Mouse (Mus musculus): ENCODE measurements around the gene Inhbe.
A peak's percentile ranks its signal among the peaks of the same experiment; 100 is the strongest.

The Inhbe gene

DNA sequence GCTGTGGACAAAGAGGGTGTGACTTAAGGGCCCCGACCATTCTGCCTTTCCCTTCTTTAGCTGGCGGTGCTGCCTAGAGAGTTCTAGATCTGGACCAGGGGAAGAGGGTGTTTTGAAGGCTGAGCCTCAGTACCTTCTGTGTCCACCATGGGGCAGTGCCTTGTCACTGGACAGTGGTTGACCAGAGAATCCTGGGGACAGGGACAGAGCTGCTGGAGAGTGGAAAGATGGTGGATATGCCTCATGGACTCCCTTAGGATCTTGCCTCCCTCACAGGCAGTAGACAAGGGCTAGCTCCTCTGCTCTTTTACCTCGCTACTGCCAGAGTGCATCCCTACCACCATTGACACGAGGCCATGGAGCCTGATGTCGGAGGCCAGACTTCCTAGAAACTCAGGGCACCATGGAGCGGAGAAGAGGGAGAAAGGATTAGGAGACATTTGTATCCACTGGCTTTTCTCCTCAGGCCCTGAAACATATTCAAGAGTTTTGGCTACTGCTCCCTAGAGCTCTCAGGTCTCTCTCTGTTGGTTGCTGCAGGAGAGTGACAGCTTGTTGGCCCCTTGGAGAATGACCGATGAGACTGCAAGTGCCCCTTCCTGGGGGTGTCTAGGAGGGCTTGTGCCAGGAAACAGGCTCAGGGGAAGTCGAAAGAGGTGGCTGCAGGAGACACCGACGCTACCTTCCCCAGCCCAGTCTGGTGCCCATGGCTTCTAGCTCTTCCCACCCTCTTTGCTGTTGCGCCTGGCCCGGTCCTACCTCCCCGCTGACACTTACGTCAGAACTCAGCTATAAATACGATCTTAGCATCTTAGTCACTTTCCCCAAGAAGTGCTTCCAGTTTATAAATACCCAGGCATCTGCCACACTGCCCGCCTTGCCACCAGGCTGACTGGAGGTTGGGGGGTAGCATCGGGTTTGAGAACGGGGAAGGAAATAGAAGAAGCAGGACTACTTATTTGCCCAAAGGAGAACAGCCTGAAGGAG is at the start of gene Inhbe:
Inhbe (minus strand) TSS at position 503 of the 987 bp plus-strand sequence.
- DNase-seq, result peak; percentile 56 to 68

DNA sequence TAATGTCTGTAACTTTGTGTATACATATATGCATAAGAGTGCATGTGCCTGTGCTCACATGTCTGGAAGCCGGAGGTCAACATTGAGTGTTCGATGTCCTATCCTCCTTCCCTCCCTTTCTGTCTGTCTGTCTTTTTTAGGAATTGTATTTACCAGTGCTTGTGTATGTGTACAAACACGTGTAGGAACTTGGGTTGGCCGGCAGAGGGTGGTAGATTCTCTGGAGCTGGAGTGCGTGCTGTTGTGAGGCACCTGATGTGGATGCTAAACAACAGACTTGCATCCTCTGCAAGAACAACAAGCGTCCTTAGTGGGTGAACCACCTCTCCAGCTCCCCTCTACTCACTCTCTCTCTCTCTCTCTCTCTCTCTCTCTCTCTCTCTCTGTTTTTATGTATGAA is 37.6 kb upstream of the Inhbe start:
- peak in 1 of 2 experiments; percentile 18 for DNase-seq

DNA sequence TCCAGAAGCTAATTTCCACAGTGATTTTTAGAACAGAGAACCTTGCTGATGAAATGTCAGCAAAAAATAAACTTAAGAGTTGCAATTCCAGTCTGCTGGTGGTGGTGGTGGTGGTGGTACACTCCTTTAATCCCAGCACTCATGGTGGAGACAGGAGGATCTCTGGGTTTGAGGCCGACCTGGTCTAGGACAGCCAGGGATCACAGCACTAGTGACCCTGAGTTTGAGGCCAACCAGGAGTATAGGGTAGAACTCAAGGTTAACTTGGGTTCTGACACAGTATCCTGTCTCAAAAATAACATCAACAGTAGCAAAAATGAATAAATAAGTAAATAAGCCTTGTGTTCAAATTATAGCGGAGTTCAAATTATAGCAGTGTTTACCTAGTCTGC is 27.5 kb upstream of the Inhbe start:
- DNase-seq, result no peak

DNA sequence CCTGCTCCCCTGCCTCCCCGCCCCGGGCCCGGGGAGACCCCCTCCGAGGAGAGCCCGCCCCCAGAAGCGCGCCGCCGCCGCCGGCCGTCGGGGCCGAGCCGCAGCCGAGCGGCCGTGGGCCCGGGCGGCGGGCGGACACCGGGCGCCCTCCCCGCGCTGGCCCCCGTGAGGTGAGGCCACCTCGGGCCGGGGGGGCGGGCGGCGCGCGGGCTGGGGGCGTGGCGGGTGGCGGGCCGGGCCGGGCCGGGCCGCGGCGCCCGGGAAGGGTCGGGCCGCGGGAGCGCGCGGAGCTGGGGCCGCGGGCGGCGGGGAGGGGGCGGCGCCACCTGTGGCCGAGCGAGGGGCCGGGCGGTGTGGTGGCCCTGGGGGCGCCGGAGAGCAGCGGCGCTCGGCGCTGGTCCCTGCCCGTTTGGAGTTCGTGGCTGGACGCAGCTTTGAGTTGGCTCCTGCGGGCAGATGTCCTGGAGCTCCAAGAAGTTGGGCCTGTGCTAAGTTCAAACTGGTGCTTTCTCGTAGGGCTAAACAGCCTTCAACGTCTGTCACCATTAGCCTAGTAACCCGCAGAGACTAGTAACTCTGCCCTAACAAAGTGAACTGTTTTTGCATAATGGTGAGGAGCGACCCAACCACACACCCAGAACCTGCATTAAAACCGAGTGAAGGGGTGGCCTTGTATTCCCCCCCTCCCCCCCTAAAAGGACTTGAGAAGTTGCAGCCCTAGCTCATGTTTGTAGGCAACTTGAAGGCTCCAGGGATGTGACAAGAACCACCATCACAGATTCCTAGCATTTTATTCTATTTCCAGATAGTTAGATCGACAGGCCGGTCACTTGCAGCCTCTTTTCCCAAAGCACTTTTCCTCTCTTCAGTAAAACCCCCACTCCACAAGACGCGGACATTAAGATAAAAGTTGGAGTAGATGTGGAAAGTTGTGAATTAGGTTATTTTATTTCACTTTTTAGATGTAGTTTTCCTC is 26.8 kb upstream of the Inhbe start:
- peak; percentile 58 to 67 for DNase-seq

DNA sequence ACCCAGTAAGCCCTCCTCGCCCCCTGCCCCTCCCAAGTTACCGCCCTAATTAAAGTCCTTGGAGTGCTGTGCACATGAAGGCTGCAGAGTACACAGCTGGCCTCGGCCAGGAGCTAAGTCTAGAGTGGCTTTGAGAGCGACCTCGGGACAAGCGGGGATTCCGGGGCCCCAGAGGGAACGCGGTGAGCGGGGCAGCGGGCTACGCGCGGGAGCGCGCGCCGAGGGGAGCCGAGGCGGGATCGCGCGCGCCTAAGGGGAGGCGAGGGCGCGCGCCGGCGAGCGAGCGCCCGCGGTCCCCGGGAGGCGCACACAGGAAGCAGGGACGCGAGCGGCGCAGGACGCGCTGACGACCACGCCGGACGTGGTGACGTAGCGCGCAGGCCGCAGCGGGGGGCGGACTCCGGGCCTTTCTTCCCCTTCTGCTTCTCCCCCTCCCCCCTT is 26.1 kb upstream of the Inhbe start, which contains the start of gene R3hdm2:
R3hdm2 (plus strand) TSS at position 77 of the 441 bp plus-strand sequence.
- DNase-seq, result peak; percentile 94 to 98

DNA sequence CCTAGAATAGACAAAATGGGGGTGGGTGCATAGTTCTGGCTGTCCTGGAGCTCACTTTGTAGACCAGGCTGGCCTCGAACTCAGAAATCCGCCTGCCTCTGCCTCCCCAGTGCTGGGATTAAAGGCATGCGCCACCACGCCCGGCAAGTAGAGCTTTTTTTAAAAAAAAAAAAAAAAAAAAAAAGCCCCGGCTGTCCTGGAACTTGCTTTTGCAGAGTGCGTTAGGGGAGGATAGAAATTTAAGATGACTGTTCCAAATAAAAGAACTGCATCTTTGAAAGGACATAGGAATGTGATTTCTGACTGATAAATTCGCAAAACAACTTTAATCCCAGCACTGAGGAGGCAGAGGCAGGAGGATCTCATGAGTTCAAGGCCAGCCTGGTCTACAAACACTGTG is 25.4 kb upstream of the Inhbe start:
- DNase-seq, result no peak

DNA sequence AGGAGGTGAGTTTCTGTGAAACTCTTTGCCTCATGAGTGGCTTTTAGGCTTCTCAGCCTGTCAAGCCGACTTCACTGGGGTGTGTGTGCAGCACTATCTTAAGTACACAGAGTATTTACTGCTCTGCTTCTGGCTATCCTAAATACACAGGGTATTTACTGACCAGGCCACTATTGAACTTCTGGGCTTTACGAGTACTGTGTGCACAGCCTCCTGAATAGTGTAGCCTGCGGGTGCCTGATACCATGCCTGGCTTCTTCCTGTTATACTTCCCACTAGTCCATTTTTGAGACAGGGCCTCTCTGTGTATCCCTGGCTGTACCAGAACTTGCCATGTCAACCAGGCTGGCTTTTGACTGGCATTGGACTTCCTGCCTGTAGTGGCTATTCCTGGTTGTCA is 23.5 kb upstream of the Inhbe start:
- DNase-seq, result no peak

DNA sequence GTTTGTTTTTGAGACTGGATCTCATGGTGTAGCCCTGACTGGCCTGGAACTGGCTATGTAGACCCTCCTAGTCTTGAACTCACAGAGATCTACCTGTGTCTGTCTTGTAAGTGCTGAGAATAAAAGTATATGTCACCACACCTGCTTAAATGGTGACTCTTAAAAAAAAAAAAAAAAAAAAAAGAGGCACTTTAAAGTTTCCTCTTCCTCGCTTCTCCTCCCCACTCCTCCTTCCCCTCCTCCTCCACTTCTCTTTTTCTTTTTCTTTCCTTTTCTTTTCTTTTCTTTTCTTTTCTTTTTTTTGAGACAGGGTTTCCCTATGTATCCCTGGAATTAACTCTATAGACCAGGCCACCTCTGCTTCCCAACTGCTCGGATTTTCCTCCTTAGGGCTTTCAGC is 16.8 kb upstream of the Inhbe start:
- no peak for DNase-seq

DNA sequence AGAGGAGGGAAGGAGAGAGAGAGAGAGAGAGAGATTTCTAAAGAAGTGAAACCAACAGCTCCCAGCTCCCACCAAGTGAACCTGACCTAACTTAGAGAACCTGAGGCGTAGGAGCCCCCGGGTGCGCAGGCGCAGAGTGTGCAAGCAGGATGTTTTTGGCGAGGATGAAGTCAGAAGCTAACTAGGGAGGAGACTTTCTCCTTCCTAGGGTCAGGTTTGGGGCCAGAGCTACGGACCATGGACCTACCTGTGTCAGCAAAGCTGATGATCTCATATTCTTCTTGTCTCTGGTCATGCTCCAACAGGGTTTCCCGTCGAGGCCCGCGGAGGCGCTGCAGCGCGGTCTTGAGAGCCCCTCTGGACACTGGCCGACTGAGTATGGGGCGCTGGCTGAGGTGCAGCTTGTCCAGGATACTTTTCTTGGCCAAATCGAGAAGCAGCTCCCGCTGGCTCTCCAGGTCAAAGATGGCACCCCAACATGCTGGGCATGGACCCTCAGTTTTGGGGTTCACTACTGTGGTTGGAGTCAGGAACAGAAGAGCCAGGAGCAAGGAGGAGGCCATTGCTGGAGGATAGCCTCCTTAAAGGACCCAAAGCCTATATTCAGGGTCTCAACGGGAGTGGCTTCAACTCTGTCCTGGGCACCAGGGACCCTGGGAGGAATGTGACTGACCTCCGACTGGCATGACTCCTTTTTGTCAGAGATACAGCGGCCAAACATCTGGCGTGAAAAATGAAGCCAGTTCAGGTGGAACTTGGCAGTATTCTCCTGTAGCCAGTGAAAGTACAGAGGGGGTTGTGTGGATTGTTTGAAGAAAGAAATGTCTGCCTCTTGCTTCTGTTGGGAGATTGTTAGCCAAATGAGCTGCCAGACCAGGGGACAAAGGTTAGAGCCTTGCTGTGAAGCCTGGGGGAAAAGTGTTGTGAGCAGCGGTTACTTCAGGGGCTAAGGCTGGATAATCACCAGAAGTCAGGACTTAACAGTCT is 15.9 kb upstream of the Inhbe start, which contains the start of gene Inhbc:
Inhbc (minus strand) TSS at position 598 of the 987 bp plus-strand sequence.
- DNase-seq, result no peak

DNA sequence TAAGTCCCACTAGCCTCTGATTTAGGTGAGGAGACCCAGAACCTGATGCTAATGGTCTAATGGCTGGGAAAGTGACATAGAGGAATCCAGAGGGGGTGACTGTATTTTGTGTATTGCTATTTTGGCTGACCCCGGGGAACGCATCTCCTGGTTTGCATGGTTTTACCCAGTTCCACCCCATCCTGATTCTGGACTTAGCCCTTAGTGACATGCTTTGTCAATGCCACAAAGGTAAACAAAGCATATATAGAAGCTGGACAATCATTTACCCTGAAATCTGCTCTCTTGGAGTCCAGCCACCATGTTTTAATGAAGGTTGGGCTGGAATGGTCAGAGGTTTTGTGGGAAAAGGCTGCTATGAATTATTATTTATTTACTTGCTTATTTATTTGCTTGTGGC is 14.1 kb upstream of the Inhbe start:
- no peak for DNase-seq

DNA sequence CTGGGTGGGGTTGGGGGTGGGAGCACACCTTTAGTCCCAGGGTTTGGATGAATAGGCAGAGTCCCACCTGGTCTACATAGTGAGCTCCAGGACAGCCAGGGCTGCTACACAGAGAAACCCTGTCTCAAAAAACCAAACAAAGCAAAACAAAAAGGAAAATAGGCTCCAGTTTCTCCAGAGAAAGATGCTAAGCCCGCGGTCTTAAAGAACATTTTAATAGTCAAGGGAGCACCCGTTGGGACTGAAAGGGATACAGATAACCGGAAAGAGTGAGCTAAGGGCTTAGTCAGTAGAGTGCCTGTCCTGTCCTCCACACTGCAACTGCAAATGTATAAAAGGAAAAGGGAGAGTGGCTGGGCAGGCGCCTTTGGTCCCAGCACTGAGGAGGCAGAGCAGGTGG is 12.9 kb upstream of the Inhbe start:
- no peak for DNase-seq

DNA sequence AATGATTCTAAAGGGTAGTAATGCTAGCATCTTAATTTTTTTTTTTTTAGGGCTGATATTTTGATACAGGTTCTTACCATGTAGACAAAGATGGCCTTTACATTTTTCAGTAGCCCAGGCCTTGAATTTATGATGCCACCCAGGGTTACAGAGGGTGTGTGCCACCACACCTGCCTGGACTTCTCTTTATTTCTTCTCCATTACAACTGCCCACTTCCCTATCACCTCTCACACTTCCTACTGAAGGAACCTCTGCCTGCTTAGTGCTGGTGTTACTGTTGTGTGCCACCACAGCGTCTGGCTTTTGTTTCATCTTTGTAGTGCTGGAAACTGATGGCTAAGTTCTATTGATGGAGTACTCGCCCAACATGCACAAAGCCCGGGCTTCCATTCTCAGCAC is 6.5 kb upstream of the Inhbe start:
- DNase-seq, result no peak

DNA sequence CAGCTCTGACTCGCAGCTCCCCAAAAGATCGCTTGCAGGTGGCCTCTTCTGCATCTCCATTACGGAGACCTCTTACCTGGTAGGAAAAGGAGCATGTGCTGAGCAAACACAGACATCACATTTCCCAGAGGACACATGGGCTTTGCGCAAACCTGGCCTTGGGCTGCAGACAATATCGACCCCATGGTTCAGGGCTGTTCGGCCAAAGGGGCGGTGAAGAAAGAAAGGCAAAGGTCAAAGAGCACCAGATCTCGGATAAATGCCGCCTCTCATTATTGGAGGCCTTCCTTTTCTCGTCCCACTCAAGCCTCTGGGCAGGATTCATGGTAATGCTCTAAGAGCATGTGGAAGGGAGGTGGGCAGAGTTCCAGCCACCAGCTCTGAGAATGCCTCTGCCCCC is 1.1 kb upstream of the Inhbe start:
- DNase-seq, result no peak

DNA sequence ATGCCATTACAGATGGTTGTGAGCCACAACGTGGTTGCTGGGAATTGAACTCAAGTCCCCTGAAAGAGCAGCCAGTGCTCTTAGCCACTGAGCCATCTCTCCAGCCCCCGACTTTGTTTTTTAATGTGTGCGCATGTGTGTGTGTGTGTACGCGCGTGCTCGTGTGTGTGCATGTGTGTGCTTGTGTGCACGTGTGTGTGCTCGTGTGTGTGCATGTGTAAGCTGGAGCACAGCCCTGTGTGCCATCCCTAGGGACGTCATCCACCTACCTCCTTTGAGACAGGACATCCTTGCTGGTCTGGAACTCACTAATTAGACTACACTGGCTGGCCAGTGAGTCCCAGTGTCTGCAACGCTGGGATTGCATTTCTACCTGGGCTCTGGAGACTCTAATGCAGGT is 1.4 kb downstream of the Inhbe start:
- DNase-seq, result no peak

DNA sequence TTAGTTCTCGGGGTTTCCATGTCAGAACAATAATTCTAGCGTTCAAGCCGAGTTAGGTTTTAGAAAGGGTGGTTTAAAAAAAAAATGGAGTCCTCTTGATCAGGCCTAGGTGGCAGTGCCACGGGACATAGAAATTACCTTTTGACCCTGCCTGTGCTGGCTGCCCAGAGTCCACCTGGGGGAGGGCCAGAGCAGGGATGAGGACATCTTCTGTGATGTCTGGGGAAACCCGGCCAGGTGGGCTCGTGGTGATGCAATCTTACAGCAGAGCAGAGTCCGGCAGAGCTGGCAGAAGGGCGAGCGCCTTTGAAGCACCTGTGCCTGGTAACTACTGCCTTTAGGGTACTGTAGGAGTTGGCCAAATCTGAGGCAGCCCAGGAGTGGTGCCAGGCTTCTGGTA is 2.0 kb downstream of the Inhbe start:
- no peak for DNase-seq

DNA sequence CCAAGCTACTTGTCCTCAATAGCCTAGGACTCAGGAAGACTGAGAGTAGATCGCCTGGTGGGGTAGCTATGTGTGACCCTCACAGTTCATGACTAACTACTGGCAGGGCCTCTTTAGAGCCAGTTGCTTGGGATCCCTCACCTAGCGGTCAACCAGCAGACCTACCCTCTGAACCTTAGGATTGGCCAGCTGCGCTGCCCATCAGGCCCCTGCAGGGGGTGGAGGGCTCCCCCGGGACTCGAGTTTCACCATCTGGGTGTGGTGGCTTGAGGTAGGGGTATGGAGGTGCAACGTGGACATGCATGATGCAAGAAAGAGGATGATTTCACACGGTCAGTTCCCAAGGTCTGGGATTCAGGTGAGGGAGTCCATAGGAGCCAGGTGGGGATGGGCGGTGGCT is 2.5 kb downstream of the Inhbe start:
- no peak for DNase-seq

DNA sequence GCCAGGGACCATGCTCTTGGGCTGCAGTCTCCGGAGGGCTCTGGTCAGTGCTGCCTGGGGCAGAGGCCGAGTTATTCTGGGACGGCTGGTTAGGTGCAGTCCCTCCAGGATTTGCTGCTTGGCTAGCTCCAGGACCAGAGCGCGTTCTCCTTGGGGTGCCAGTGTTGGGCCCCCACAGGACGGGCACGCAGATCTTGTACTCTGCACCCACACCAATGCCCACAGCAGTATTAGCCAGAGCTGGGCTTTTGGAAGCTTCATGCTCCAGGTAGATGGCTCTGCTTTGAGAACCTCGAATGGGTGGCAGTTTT is 3.0 kb downstream of the Inhbe start:
- no peak for DNase-seq

DNA sequence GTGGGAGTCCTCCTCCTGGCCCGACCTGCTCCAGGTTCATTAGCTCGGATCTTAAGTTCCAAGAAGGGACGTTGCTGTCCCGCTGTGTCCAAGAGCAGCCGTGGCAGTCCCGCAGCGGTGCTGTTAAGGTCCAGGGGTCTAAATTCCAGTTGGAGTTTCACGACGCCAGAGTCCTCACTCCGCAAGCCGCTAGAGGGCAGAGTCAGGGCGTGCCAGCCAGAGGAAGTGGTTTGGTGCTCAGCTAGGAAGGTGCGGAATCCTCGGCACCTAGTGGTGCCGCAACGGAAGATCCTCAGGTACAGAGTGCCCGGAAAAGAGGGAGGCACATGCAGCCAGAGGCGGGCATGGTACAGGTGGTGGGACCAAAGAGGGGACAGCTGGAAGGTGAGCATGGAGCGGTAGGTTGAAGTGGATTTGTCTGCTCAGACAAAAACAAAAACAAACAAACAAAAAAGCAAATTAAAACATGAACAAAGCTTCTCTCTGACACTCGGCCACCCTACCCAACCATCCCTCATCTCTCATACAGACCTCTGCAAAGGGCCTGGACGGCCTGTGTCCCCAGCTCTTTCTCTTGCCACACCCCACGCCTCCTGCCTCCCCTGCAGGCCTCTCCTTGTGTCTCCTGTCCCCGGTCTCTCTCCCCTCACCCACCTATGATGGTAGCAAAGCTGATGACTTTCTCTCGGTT is 3.5 kb downstream of the Inhbe start:
- DNase-seq, result peak; percentile 80 to 89

DNA sequence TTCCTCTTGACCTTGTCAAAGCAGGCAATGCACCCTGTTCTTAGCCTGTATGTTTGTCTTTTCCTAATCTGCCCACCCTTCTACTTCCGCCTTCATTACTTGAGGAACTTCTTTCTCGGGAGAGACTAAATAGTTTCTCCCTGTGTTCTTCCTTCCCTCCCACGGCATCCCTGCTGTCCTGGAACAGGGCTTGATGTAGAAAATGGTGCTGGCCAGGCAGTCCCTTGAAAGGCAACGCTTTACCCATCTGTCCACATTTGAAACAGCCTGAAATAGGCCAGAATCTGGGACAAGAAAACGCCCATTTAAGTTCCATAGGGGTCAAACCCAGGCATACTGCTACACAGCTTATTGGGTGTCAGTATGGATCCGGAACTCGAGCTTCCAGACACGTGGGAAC is 4.4 kb downstream of the Inhbe start:
- no peak for DNase-seq

DNA sequence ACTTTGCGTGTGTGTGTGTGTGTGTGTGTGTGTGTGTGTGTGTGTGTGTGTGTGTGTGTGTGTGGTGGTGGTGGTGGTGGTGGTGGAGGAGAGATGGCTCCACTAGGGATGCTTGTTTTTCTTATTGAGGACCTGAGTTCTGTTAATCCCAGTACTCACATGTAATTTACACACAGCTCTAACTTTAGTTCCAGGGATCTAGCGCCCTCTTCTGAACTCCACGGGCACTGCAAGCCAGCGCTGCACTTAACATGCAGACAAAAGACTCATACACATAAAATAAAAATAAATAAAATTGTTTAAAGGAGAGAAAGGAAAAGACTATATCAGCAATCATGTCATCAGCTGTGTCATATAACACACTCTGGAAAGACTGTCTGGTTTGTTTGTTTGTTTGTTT is 5.3 kb downstream of the Inhbe start:
- DNase-seq, result no peak

DNA sequence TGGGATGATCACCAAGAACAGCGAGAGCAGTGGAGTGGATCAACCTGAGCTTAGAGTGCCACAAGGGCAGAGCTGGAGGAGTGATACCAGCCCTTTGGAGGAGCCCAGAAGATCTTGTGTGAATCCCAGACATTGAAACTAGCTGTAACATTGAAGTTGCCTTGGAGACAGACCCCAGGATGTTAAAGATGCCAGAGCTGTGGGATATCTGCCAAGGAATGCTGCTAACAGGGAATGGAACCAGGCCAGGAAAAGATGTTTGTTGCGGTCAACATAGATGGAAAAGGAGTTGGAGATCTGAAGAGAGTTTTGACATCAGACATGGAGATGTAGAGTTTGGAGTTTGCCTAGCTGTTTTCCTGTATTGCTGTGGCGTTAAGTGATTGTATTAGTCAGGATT is 8.0 kb downstream of the Inhbe start:
- no peak for DNase-seq

DNA sequence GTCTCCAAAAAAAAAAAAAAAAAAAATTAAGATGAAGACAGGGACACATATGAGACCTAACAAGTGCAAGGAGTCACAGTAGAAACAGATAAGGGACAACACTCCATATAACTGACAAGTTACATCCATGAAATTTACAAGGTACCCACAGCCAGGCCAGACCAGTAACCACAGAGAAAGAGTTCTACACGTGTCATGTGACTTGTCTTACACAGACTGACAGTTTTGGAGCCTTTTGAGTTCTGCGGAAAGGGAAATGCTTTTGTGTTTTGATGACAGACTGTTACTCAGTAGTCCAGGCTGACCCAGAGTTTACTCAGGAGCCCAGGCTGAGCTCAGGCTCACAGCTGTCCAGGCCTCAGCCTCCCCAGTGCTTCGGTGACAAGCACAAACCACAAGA is 11.2 kb downstream of the Inhbe start:
- DNase-seq, result no peak
